Mouse (Mus musculus) gonadal fat pad, adult 2 months (tissue): ENCODE data around the gene Dysf. TPM values are rescaled to one million over a fixed set of nuclear protein-coding genes. Genes with fewer than 3 reads are reported as not detected.

ENCODE experiments used
- DNase-seq: peaks from one replicate; pipeline ENCODE4 v3.0.0-alpha.2; 2012; ENCODE audit warnings: low read depth
- polyA plus RNA-seq: library from polyadenylated mRNA; depleted of rRNA; stranded (reverse); fragments of >200 nt; gene quantifications from 2 replicates; pipeline ENCODE4 v1.2.3, GENCODE M21; 2012

The Dysf gene
- polyA plus RNA-seq, 1 experiment = 42.4 TPM

DNA sequence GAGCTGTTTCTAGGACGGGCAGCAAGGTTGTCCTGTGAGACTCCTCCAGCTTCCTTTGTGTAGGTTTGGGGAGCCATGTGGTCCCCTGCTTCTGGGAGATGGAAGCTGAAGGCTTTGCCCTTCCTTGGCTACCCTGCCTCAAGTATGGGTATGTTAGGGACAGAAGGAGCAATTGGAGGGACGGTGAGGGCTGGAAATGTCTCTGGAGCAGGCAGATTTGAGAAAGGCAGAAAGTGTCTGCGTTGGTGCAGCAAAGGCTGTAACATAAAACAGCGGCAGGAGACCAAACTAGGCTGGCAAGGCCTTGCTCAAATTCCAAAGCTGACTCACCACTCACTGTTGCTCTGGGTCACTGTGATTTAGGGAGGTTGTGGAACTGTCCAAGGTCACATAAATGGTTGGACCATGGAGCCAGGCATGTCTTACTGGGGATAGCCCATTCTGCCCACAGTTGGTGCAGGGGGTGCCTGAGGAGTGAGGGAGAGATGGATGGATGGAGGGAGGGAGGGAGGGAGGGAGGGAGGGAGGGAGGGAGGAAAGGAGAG lies 148.2 kb downstream of the Dysf start:
- DNase-seq = no peak

DNA sequence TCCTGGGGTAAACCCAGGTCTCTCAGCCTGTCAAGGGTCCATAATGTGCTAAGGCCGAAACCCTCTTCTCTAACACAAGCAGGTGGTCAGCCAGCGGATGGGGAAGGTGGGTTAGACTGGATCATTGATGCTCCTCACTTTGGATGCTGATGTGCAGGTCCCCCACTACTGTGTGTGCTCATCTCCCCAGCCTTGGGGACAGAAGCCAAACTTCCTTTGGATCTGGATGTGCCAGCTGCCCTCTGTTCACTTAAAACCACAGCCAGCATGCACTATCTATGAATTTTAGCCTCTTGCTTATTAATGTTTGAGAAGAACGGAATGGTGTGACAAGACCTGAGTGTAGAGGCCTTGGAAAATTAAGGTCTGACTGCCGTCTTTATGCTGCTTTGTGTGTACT lies 150.7 kb downstream of the Dysf start:
- no peak for DNase-seq

DNA sequence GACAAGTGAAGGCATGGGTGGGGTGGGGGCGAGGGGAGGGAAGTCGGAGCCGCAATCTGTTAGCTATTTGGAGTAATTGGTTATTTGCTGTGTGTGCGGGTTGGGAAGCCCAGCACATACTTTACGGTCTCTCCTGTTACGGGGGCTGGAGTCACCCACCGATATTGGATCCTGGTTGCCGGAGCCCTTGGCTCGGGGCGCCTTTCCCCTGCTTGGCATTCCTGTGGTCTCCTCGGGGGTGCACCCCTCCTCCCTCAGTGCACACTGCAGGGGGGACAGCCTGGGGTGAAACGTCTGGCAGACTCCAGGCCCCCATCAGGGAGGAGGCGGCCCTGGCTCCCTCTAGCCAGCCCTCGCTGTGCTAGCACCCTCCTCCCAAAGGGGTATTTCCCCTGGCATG lies 159.2 kb downstream of the Dysf start:
- DNase-seq = no peak

DNA sequence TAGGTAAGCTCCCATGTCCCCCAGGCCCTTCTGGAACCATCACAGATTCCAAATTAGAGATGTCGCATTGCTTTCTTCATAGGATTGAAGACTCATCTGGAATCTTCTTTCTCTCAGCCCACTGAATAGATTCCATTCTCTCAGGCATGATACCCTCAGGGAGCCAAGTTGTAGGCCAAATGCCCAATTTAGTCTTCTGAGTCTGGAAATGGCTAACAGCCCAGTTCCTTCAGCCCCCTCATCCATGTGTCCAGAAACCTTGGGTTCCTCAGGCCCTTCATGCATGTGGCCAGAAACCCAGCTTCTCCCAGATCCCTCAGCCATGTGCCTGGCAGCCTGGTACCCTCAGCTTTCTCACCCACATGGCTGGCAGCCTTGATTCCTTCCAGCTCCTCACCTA lies 160.2 kb downstream of the Dysf start:
- no peak for DNase-seq

DNA sequence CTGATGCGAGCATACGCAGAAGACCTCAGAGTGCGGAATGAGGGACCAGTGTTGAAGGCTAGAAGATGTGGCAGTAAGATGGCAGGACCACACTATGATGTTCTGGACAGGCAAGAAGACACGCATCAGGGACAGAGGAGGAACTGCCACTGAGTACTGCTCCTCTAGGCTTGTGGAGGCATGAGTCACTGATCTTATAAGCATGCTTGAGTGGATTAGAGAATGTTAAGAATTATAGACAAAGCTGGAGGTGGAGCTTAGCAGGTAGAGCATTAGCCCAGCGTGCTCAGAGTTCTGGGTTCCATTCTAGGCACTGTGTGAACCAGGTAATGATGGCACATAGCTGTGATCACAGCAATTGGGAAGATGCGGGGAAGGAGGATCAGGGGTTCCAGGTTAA lies 165.2 kb downstream of the Dysf start:
- DNase-seq = no peak

DNA sequence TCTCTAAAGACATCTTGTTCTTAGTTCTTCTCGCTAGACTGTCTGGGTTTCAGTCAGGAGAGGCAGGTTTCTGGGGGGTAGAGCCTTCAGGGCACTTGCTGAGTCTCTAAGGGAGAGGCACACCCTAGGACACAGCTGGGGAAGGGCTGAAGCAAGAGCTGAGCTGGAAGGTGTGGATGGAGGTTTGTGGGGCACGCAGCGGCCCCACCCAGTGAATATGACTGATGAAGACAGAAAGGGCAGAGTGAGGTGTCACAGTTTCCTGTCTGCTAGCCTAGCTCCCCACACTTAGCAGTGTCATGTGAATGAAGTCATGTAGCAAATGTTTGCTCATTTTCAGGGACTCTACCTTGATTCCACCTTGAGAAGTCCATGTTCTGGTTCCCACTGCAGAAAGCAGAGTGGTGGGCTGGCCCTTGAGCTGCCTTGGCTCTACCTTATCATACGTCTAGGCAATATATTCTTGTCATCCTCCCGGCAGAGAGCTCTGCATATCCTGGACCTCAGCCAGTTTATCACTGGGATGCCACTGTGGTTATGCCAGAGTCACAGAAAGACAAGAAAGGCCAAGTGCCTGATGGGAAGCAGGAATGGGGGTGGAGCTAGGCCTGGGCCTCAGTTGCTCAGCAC lies 170.5 kb downstream of the Dysf start:
- no peak for DNase-seq

DNA sequence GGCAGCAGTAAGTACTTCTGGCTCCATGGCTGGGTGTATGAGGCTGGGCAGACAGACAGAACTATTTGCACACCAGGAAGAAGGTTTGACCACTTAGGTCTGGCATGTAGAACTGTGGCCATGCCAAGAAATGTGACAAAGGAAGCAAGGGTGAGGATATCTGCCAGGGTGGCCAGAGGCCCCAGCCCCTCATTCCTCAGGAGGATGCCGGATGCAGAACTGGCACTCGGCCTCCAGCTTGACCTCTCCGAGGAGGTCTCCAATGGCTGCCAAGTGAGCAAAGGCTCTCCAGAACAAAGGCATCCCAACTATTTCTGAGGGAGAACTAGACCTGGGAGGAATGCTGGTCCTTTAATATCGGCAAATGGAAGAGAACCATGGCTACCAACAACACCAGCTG lies 173.1 kb downstream of the Dysf start:
- DNase-seq = no peak

DNA sequence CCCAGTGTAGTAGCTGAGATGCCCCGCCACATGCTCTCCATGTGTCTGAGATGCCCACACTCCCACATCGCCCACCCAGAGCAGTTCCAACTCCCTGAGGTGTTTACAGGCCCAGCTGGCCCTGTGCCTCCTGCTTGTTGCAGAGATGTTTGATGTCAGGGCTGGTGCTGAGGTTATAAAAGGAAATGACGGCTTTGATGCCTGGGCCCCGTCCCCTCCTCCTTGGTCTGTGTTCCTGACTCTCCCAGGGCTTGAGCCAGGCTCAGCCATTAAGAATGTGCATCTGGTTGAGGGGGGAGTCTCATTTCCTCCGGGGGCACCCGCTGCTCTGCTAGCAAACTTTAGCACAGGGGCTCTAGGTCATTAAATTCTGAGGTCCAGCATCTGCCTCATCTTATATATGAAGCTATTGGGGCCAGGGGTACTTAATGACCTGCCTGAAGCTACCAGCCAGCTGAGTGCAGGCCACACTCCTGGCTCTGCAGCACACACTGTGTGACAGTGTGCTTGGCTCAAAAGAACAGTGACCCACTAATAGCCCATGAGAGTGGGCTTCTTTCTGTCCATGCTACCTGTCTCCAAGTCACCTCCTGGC lies 183.4 kb downstream of the Dysf start:
- no peak for DNase-seq

DNA sequence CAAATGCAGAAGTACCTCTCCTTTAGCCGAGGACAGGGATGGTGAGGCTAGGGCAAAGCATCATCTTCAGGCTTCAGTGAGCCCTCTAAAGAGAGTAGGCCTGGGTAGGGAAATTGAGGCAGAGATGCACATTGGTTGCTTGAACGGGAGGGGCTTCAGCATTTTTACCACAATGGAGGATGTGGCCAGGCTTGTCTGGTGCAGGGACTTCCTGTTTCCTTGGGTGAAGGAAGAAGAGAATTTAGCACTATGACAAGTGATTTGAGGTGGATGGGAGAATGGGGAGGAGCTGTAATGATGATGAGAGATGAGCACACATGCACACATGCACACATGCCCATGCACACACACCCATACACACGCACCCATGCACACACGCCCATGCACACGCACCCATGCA lies 188.1 kb downstream of the Dysf start:
- no peak for DNase-seq

DNA sequence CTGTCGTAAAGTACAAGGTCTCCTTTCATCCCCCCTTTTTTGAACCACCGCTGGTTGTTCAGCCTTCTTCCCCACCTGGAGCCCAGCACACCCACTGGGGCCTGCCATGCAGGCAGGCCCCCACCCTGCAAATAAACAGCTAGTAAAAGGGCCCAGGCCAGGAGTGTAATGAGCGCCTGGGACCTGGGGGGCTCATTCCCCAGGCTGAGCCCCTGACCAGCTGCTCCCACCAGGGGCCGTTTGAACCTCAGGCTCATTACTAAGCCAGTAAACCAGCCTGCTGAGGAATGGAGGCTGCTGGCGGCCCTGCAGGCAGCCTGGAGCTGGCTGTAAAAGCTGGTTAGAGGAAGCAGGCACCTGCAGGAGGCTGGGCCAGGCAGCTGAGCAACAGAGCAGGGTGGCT lies 189.4 kb downstream of the Dysf start:
- DNase-seq = no peak

DNA sequence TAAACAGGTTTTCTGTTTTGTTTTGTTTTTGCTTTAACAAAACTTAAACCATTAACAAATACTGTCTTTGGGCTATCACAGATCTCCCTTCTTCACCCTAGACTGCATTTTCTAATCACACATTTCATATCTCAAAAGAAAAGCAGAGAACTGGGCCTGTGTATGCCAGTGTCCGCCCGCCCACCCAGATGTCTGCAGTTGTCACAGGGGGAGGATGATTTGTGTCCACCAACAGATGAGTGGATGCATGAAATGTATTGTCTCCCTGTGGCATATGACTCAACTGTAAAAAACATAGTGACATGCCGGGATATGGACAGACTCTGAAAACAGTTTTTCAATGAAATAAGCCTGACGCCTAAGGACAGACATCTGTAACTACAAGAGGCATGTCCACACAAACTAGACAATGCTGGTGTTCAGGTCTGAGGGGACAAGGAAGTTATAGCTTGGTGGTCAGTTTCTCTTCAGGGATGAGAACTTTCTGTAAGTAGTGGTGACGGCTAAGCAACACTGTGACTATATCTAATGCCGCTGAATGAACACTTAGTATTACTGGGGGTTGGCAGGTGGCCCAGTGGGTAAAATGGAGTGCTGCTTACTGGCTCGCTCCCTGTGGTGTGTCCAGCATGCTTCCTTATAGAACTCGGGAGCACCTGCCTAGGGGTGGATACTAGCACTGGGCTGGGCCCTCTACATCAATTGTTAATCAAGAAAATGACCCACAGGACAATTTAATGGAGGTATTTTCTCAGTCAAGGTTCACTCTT lies 193.5 kb downstream of the Dysf start:
- no peak for DNase-seq

DNA sequence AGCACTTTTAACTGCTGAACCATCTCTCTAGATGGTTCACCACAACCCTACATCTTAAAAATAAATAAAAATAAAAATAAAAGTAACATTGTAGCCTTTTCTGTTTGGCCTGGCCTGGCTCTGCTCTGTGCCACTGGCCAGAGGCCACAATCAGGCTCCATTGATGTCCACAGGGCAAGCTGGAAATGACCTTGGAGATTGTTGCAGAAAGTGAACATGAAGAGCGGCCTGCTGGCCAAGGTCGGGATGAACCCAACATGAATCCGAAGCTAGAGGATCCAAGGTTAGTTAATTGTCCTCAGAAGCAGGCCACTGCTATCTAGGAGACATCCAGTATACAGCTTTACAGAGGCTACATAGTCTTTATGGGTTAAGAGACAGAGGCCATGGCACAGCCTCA lies 197.2 kb downstream of the Dysf start:
- no peak for DNase-seq

DNA sequence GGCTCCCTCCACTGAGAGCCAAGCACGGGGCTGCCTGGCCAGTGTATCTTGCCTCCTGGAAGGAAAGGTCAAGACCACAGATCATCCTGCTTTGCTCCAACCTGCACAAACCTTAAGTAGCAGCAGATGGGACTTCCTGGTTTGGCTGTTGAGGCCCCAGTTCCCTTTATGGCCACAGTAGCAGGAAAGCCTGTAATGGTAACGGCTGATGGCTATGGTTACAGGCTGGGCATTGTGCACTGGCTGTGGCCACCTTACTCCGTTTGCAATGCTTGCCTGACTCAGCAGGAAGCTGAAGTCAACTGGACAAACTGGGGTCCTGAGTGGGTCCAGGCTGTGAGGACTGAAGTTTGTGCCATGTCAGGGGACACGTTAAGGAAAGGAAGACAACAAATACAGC lies 200.2 kb downstream of the Dysf start:
- no peak for DNase-seq

DNA sequence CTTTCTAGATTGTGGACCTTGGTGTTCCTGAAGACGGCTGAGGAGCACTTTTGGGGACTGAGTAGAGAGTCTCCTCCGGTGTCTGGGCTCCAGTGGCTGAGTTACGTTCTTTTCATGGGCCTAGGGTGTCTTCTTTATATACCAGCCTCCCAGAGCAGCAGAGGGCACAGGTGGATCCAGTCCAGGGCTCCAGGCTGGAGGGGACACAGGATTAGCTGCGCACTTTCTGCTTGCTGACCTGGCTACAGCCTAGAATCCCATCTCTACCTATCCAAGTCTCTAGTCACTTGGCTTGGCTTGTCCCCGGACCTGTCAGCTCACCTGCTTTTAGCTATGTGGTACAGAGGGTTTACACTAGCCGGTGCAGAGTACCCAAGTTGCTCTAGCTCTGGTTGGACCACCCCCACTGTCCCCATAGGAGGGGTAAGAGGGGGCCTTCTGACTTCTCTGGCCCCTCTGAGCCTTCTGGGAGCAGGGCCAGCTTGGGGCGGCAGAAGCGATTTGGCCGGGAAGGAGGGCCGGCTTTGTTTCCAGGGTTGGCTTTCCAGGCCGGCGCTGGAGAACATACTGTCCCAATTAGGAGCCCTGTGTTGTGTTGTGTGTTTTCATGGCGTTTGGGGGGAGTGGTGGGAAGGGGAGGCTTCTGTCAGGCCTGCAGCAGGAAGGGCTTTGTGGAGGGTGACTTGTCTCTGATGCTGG lies 201.5 kb downstream of the Dysf start:
- DNase-seq = no peak

DNA sequence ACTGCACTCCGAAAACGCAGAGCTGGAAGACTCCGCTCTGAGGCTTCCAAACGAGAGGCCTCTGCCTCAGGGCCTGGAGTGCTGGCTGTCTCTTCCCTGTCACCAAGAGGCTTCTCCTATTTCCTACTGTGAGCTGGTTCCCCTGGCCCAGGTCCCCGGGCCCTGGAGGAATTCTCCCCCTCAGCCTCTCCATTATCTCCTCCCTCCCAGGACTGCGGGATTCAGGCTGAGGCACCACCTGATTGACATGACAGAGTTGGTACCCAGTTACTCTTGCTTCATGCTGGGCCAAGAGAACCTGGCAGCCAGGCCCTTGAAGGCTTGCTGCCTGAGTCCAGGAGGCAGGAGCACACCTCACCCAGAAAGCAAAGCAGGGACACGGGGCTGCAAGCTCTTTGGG lies 203.1 kb downstream of the Dysf start:
- DNase-seq = no peak

DNA sequence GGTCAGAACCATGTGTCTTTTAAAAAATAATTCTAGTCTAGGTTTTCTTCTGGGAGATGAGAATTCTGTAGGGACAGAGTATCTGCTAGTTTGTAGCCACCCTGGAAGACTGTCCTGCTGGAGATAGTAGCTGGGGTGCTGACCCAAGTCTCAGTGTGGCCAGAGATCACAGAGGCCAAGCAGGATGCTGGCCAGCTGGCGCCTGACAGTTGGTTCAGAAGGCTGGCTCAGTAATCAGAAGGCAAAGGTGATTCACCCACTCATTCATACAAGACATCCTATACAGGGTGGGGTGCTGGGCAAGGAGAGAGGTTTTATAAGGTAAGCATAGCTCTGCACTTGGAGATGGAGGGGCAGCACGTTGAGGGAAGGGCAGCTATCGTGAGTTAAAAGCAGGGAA lies 204.7 kb downstream of the Dysf start:
- DNase-seq = no peak

DNA sequence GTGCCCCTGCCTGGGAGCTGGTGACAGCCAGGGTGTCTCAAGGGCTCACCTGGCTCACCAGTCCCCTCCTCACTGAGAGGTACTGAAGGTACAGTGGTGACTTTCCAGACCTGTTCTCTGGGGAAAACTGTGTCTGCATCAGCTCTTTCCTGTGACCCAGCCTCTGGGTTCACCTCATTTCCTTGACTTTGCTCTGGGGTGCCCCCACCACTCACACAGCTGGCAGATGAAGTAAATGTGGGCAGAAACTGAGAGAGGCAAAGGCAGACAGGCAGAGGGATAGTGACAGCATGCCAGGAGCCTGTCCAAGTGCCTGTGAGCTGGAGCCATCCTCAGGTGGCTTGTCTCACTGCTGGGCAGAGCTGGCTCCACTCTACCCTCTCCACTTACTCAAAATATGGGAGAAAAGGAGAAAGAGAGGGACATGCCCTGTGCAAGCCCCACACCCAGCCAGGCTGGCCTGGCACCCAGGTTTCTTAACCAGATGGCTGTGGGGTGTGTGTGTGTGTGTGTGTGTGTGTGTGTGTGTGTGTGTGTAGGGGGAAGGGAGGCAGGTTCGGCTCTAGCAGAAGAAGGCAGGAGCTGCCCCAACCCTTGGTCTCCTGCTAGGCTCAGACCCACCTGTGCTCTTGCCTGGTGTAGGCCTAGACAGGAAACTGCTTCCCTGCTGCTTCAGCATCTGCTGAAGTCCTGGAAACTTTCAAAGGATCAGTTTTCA lies 209.0 kb downstream of the Dysf start:
- no peak for DNase-seq

DNA sequence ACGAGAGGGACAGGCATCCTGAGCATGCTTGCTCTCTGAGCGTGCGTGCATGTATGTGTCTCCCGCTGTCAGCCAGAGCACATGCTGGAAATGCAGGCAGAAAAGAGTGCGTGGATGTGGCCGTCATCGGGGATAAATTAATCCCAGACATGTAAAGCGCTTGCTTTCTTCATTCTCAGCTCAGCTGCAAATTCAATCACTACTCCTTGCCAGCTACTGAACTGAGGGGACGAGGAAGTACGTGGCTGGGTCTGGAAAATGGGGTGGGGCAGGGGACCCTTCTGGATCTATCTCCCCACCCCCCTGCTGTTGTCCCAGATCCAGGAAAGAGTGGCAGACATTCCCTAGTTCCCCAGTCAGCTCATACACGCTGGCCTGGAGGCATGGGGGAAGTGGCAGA lies 210.7 kb downstream of the Dysf start:
- DNase-seq = no peak

DNA sequence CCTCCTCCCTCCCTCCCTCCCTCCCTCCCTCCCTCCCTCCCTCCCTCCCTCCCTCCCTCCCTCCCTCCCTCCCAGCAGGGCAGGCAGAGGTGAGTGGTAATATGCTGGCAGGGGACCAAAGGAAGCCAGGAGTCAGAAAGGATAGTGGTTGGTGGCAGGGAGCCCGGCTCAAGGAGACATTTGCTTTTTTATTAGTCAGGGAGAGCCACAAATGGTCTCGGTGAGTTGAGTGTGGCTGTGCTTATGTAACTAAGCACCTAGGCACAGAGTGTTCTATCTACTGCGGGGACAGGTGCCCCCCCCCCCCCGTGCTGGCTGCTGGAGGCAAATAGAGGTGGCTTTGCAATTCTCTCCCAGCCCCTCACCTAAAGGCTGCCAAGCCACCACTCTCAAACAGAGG lies 216.5 kb downstream of the Dysf start:
- DNase-seq = peak; percentile 70

DNA sequence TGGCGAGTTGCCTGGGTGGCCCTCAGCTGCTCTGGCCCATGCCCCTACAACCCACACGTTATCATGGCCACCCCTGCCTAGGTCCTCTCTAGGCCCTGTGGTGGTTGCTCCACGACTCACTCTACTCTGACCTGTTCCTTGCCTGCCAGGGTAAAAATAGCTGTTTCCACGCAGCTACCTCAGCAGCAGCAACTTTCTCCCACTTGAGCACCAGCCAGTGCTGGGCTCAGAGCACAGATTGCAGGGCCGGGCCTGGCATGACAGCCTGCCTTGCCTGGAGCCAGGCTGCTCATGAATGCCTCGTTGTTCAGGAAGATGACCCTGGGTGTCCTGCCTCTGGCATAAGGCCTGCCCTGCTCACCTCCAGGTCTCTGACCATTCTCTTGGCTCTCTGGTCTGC lies 217.2 kb downstream of the Dysf start:
- DNase-seq = peak; percentile 70

DNA sequence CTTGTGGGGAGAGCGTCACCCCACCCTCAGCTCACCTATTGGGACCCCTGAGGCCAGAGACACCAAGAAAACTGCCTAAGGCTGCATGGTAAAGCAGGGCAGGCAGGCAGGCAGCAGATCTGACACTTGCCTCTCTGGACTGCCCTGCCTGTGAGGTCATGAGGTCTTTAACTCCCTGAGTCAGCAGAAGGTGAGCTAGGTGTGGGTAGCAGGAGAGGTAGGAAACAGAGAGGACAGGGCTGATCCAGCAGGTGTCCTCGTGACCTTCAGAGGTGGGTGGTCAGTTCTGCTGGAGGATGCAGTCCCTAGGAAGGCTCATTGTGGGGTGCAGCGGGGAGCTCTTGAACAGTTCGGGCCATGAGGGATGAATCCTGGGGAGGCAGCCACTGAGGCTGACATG lies 219.8 kb downstream of the Dysf start:
- no peak for DNase-seq

DNA sequence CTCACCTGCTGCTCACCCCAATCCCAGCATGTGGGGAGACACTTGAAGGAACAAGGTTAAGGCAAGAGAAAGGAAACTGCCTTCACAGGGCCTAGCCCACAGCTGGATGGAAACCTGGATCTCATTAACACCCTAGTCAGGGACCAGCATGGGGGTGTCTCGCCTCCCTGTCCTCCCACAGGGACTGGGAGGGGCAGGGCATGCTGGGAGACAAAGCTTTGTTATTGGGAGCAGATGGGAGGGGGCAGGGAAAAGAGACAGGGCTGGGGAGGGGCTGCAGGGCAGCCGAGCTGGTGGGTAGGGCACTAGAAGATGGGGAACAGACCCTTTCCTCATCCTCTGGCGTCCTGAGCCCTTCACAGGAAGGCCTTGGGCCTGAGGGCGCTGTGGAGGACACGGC lies 220.4 kb downstream of the Dysf start:
- no peak for DNase-seq
